Mouse (Mus musculus): Measurements from ENCODE around the gene Kctd12b. TPM values are rescaled to one million over a fixed set of nuclear protein-coding genes. Genes with fewer than 3 reads are reported as not detected.

Kctd12b gene
- polyA plus RNA-seq, 1 experiment from 2014 or later = 2.5 TPM

DNA sequence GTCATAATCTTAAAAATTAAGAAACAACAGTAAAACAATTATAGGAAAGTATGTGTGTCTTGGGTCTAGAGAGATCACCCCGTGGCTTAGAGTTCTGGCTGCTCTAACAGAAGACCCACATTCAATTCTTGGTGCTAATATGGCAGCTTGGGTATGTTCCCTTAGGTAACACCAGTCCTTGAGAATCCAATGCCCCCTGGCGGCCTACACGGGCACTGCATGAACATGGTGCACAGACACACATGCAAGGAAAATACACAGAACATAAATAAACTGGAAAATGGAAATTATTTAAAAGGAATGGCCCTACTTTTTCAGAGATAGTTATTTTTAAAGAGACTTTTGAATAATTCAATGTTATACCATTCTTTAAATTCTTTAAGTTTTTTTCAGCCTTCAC lies 55.6 kb downstream of the Kctd12b start:
- Histone ChIP-seq H3K4me1 (replicated peaks; ENCODE audit: control insufficient read depth, insufficient read depth) (no peaks in the 10 kb centered on the region), H3K4me3 (ENCODE audit: low read depth, low read length) (no peak overlapping the region), H3K9ac (ENCODE audit: low read length) (no peak overlapping the region), H3K9me3 (ENCODE audit: control insufficient read depth, low read length) (no peaks in the 10 kb centered on the region), H3K27ac (replicated peaks) (no peak overlapping the region), H3K36me3 (ENCODE audit: control insufficient read depth, insufficient read depth, low read length) (no peaks in the 10 kb centered on the region), H3K4me2 (replicated peaks; ENCODE audit: low read depth) (no peak overlapping the region), H3K27me3 (ENCODE audit: control insufficient read depth, insufficient read depth, low read length) (no peaks in the 10 kb centered on the region)
- 73% methylated on average over 3 of the region's 3 CpGs for whole genome bisulfite sequencing
- DNase-seq (ENCODE audit: low spot score) = no peak
- TF ChIP-seq CTCF (IDR thresholded peaks at IDR 0.05; ENCODE audit: low read depth) (peak; percentile 41), EP300 (optimal IDR thresholded peaks at IDR 0.05) (no peak)
- ATAC-seq (ENCODE audit: low FRiP score, low TSS enrichment) = no peak

DNA sequence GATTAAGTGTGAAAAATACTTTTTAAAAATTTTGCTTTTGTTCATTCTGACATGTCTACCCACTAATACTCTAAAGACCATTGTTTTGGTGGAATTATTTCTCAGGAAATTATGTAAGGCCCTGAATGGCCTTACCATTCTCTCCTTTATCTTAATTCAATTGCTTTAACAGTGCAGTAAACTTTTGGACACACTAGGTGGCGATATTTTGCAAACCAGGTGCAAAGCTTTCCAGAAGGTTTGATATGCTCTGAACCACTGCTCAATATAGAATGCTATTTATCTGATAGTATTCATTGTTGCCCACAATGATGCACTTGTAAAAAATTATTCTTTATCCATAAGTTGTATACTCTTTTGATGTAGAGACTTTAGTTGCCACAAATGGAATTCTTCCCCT lies 59.9 kb downstream of the Kctd12b start:
- H3K9me3 ChIP-seq (ENCODE audit: control insufficient read depth, low read length) = no peaks in the 10 kb centered on the region
- no peaks in the 10 kb centered on the region for H3K27me3 ChIP-seq (ENCODE audit: control insufficient read depth, insufficient read depth, low read length)
- no peaks in the 10 kb centered on the region for H3K36me3 ChIP-seq (ENCODE audit: control insufficient read depth, insufficient read depth, low read length)
- no peaks in the 10 kb centered on the region for H3K4me1 ChIP-seq (replicated peaks; ENCODE audit: control insufficient read depth, insufficient read depth)
- no peak overlapping the region for H3K27ac ChIP-seq (replicated peaks)
- no peak overlapping the region for H3K4me3 ChIP-seq (ENCODE audit: low read depth, low read length)
- DNase-seq (ENCODE audit: low spot score) = no peak
- no peak overlapping the region for H3K4me2 ChIP-seq (replicated peaks; ENCODE audit: low read depth)
- H3K9ac ChIP-seq (ENCODE audit: low read length) = no peak overlapping the region
- no peak for TF ChIP-seq EP300 (optimal IDR thresholded peaks at IDR 0.05)
- TF ChIP-seq CTCF (IDR thresholded peaks at IDR 0.05; ENCODE audit: low read depth) = peak; percentile 69
- ATAC-seq (ENCODE audit: low FRiP score, low TSS enrichment) = no peak
- 0% methylated on average over 1 of the region's 1 CpGs for WGBS

Other genes starting within 250 kb of the Kctd12b start
- gene Ubqln2, start 198.2 kb downstream of the Kctd12b start, polyA plus RNA-seq (2015; fragmentation: Nextera tagmentation; extraction: Ambion mirVana) = 10.5 and 11.3 TPM in 2 replicates
- gene Cypt3, start 137.8 kb downstream of the Kctd12b start, polyA plus RNA-seq (2015; fragmentation: Nextera tagmentation; extraction: Ambion mirVana) = not detected in 2 replicates
- 90.9 and 96.9 TPM in 2 replicates for gene Nbdy, start 27.2 kb upstream of the Kctd12b start, polyA plus RNA-seq (2015; fragmentation: Nextera tagmentation; extraction: Ambion mirVana)
- gene Spin2c, start 135.8 kb upstream of the Kctd12b start, polyA plus RNA-seq (2015; fragmentation: Nextera tagmentation; extraction: Ambion mirVana) = 6.7 and 7.8 TPM in 2 replicates

All from stomach, postnatal 0 days (tissue).